11 mouse cellular contexts compared by ENCODE assay signal in genomic region chr7:19782645-19783044, GRCm38 (mm10). TPM values are rescaled to one million over a fixed set of nuclear protein-coding genes. Genes with fewer than 3 reads are reported as not detected.
DNase-seq lines count a peak whose midpoint lies in the region; ATAC-seq and TF ChIP-seq lines count a peak whose summit lies in the region.
"Had no signal": no experiment of that assay in that cellular context is flagged by ENCODE, and none has a peak within 500 bp of the region (broad histone marks: within the 10 kb centered on the region; RNA-seq: fewer than 3 reads in every experiment).

No protein-coding gene starts in this region.

- no peak for TF ChIP-seq POLR2A in bone marrow, adult 2 months (IDR thresholded peaks at IDR 0.05; ENCODE audit: borderline replicate concordance, control insufficient read depth, low read depth, low read length)
- no peak for TF ChIP-seq POLR2A in thymus, adult 2 months (IDR thresholded peaks at IDR 0.05; ENCODE audit: control insufficient read depth, extremely low read depth, insufficient read depth, low read length, poor library complexity)

- H3K27me3 ChIP-seq in heart, postnatal 0 days (ENCODE audit: control insufficient read depth, insufficient read depth, low read length): no peaks in the 10 kb centered on the region
- H3K27me3 ChIP-seq in midbrain, postnatal 0 days (ENCODE audit: insufficient read depth, low read length): no peaks in the 10 kb centered on the region
- H3K27me3 ChIP-seq in midbrain, embryonic 10.5 days (ENCODE audit: low read depth, poor library complexity, severe bottlenecking): no peaks in the 10 kb centered on the region
- H3K27me3 ChIP-seq in thymus, adult 2 months (ENCODE audit: control insufficient read depth, insufficient read depth, low read length): no peaks in the 10 kb centered on the region
- H3K27me3 ChIP-seq: heart, embryonic 15.5 days; limb, embryonic 15.5 days had no signal

- 90% methylated on average over 4 of the region's 4 CpGs for WGBS in heart, postnatal 0 days
- 94% methylated on average over 4 of the region's 4 CpGs for WGBS in midbrain, postnatal 0 days
- WGBS in midbrain, embryonic 10.5 days: 91% methylated on average over 4 of the region's 4 CpGs
- WGBS in bone marrow, adult 2 months: 88% methylated on average over 4 of the region's 4 CpGs
- 99% methylated on average over 4 of the region's 4 CpGs for WGBS in thymus, adult 2 months

- H3K9me3 ChIP-seq in heart, postnatal 0 days (replicated peaks; ENCODE audit: control insufficient read depth, low read length): no peaks in the 10 kb centered on the region
- H3K9me3 ChIP-seq in midbrain, postnatal 0 days (ENCODE audit: low read length): no peaks in the 10 kb centered on the region
- H3K9me3 ChIP-seq in midbrain, embryonic 10.5 days (replicated peaks): peaks cover 4% of the 10 kb centered on the region; the same call in 1 of the 2 replicates
- H3K9me3 ChIP-seq: heart, embryonic 15.5 days; limb, embryonic 15.5 days had no signal

- H3K27ac ChIP-seq in heart, postnatal 0 days (ENCODE audit: low read depth): no peak overlapping the region
- H3K27ac ChIP-seq in midbrain, postnatal 0 days (ENCODE audit: low read depth, low read length): no peak overlapping the region
- H3K27ac ChIP-seq in midbrain, embryonic 10.5 days (replicated peaks): no peak overlapping the region
- no peak overlapping the region for H3K27ac ChIP-seq in bone marrow, adult 2 months (ENCODE audit: control insufficient read depth, insufficient read depth, low read depth, low read length, poor library complexity)
- H3K27ac ChIP-seq in thymus, adult 2 months (ENCODE audit: control insufficient read depth, insufficient read depth, low read length): no peak overlapping the region
- H3K27ac ChIP-seq: heart, embryonic 15.5 days; limb, embryonic 15.5 days had no signal

- ATAC-seq in heart, postnatal 0 days (ENCODE audit: insufficient read depth, low read depth): peak; percentile 44; the same call in 1 of the 2 replicates
- no peak for ATAC-seq in midbrain, postnatal 0 days (ENCODE audit: low FRiP score)

- TF ChIP-seq EP300 in heart, postnatal 0 days (IDR thresholded peaks at IDR 0.05; ENCODE audit: low read depth): no peak

- TF ChIP-seq CTCF in heart, postnatal 0 days (IDR thresholded peaks at IDR 0.05; ENCODE audit: low read depth): peak; percentile 76
- peak; percentile 61 for TF ChIP-seq CTCF in midbrain, postnatal 0 days (IDR thresholded peaks at IDR 0.05)
- peak; percentile 25; the same call in 1 of the 2 replicates for TF ChIP-seq CTCF in bone marrow, adult 2 months (IDR thresholded peaks at IDR 0.05; ENCODE audit: control insufficient read depth, insufficient read depth, low read length)
- TF ChIP-seq CTCF in thymus, adult 2 months (IDR thresholded peaks at IDR 0.05; ENCODE audit: borderline replicate concordance, control insufficient read depth, extremely low read depth, insufficient read depth, low read length, poor library complexity): no peak

- no peak overlapping the region for H3K4me2 ChIP-seq in heart, postnatal 0 days (ENCODE audit: low read depth, low read length)
- H3K4me2 ChIP-seq in midbrain, postnatal 0 days (ENCODE audit: low read depth, low read length, poor library complexity, severe bottlenecking): no peak overlapping the region
- H3K4me2 ChIP-seq: heart, embryonic 15.5 days; limb, embryonic 15.5 days had no signal

- no peak for DNase-seq in heart, postnatal 0 days (ENCODE audit: low spot score)
- no peak for DNase-seq in heart, postnatal 25 days (ENCODE audit: low spot score)
- peak; percentile 23 for DNase-seq in midbrain, postnatal 0 days (ENCODE audit: low spot score)
- no peak for DNase-seq in midbrain, embryonic 10.5 days (ENCODE audit: low spot score)
- DNase-seq in lung, postnatal 36 days: peak; percentile 83
- no peak for DNase-seq in frontal cortex, adult 2 months (ENCODE audit: extremely low spot score in 1 of 2, low spot score in 1 of 2)
- no peak for DNase-seq in thymus, adult 2 months
- DNase-seq: spleen, adult 18-20 months had no signal

- intact Hi-C loops in heart, postnatal 25 days (cut with DNase I): no loop called here

- H3K4me1 ChIP-seq in heart, postnatal 0 days (ENCODE audit: control insufficient read depth, insufficient read depth): 0 out of 2 replicates have a peak, but pooled peaks cover 4% of the 10 kb centered on the region
- H3K4me1 ChIP-seq in midbrain, postnatal 0 days (ENCODE audit: insufficient read depth, low read length): no peaks in the 10 kb centered on the region
- H3K4me1 ChIP-seq in midbrain, embryonic 10.5 days: peaks cover 8% of the 10 kb centered on the region; the same call in 1 of the 2 replicates
- H3K4me1 ChIP-seq in bone marrow, adult 2 months (ENCODE audit: control insufficient read depth, insufficient read depth, low read length): no peaks in the 10 kb centered on the region
- H3K4me1 ChIP-seq in thymus, adult 2 months (replicated peaks; ENCODE audit: control insufficient read depth, insufficient read depth, low read length): 0 out of 2 replicates have a peak, but pooled peaks cover 4% of the 10 kb centered on the region
- H3K4me1 ChIP-seq: heart, embryonic 15.5 days had no signal

- no peak overlapping the region for H3K9ac ChIP-seq in heart, postnatal 0 days (replicated peaks; ENCODE audit: low read depth, low read length)
- no peak overlapping the region for H3K9ac ChIP-seq in midbrain, postnatal 0 days (replicated peaks; ENCODE audit: low read length, poor library complexity, severe bottlenecking)
- H3K9ac ChIP-seq: heart, embryonic 15.5 days; limb, embryonic 15.5 days had no signal

- H3K4me3 ChIP-seq in heart, postnatal 0 days (ENCODE audit: low read depth, low read length): no peak overlapping the region
- H3K4me3 ChIP-seq in midbrain, postnatal 0 days (ENCODE audit: low read depth, low read length): no peak overlapping the region
- no peak overlapping the region for H3K4me3 ChIP-seq in midbrain, embryonic 10.5 days
- no peak overlapping the region for H3K4me3 ChIP-seq in bone marrow, adult 2 months (replicated peaks; ENCODE audit: control insufficient read depth, low read depth, low read length)
- H3K4me3 ChIP-seq in thymus, adult 2 months (ENCODE audit: control insufficient read depth, insufficient read depth, low read length): no peak overlapping the region
- H3K4me3 ChIP-seq: heart, embryonic 15.5 days; limb, embryonic 15.5 days had no signal

- H3K36me3 ChIP-seq in heart, postnatal 0 days (replicated peaks; ENCODE audit: control insufficient read depth, insufficient read depth, low read length): no peaks in the 10 kb centered on the region
- no peaks in the 10 kb centered on the region for H3K36me3 ChIP-seq in midbrain, postnatal 0 days (ENCODE audit: insufficient read depth, low read length)
- no peaks in the 10 kb centered on the region for H3K36me3 ChIP-seq in midbrain, embryonic 10.5 days
- H3K36me3 ChIP-seq in thymus, adult 2 months (ENCODE audit: control insufficient read depth, insufficient read depth, low read length): no peaks in the 10 kb centered on the region
- H3K36me3 ChIP-seq: heart, embryonic 15.5 days; limb, embryonic 15.5 days had no signal

RNA-seq across cellular contexts. Expression of gene Bcam, which starts 11.8 kb away (rescaled TPM):
- 697 and 786 TPM in 2 replicates for total RNA-seq in heart, postnatal 0 days (2014; rRNA removed; ENCODE audit: low replicate concordance)
- 293 and 303 TPM in 2 replicates for polyA plus RNA-seq in heart, postnatal 0 days (2015; fragmentation: Nextera tagmentation; extraction: Ambion mirVana)
- 100 to 1,000 TPM; 220 to 229 TPM for total RNA-seq in heart, postnatal 25 days (2021)
- 32.6 and 33.5 TPM in 2 replicates for total RNA-seq in midbrain, postnatal 0 days (2014; rRNA removed)
- polyA plus RNA-seq in midbrain, postnatal 0 days (2015; fragmentation: Nextera tagmentation; extraction: Ambion mirVana): 18.7 and 22.0 TPM in 2 replicates
- polyA plus RNA-seq in midbrain, embryonic 10.5 days (2016; fragmentation: Nextera tagmentation; extraction: Ambion mirVana): 25.3 and 32.2 TPM in 2 replicates
- 0.79 and 4.5 TPM in 2 replicates for polyA plus RNA-seq in bone marrow, adult 2 months (2011; ENCODE audit: insufficient read depth, insufficient read length, low replicate concordance, missing spikeins)
- 22.2 and 23.0 TPM in 2 replicates for polyA plus RNA-seq in frontal cortex, adult 2 months (2012; rRNA removed)
- 36.4 and 55.5 TPM in 2 replicates for polyA plus RNA-seq in thymus, adult 2 months (2012; rRNA removed)

RNA-seq across cellular contexts. Expression of gene Cblc, which starts 14.0 kb away (rescaled TPM):
- 0.35 TPM in 1 of 2 replicates, not detected in the other for total RNA-seq in heart, postnatal 0 days (2014; rRNA removed; ENCODE audit: low replicate concordance)
- polyA plus RNA-seq in heart, postnatal 0 days (2015; fragmentation: Nextera tagmentation; extraction: Ambion mirVana): 0.36 and 0.37 TPM in 2 replicates
- under 1 TPM in 1 of 2 experiments, not detected in 1; 0.73 TPM for total RNA-seq in heart, postnatal 25 days (2021)
- total RNA-seq in midbrain, postnatal 0 days (2014; rRNA removed): 0.71 and 1.8 TPM in 2 replicates
- 0.70 and 1.2 TPM in 2 replicates for polyA plus RNA-seq in midbrain, postnatal 0 days (2015; fragmentation: Nextera tagmentation; extraction: Ambion mirVana)
- polyA plus RNA-seq in midbrain, embryonic 10.5 days (2016; fragmentation: Nextera tagmentation; extraction: Ambion mirVana): 0.62 and 0.70 TPM in 2 replicates
- not detected in 2 replicates for polyA plus RNA-seq in bone marrow, adult 2 months (2011; ENCODE audit: insufficient read depth, insufficient read length, low replicate concordance, missing spikeins)
- polyA plus RNA-seq in frontal cortex, adult 2 months (2012; rRNA removed): not detected in 2 replicates
- 2.4 and 2.8 TPM in 2 replicates for polyA plus RNA-seq in thymus, adult 2 months (2012; rRNA removed)

RNA-seq across cellular contexts. Expression of gene Nectin2, which starts 32.4 kb away (rescaled TPM):
- total RNA-seq in heart, postnatal 0 days (2014; rRNA removed; ENCODE audit: low replicate concordance): 76.5 and 81.3 TPM in 2 replicates
- 43.6 and 44.8 TPM in 2 replicates for polyA plus RNA-seq in heart, postnatal 0 days (2015; fragmentation: Nextera tagmentation; extraction: Ambion mirVana)
- 10 to 100 TPM; 31.1 to 31.9 TPM for total RNA-seq in heart, postnatal 25 days (2021)
- total RNA-seq in midbrain, postnatal 0 days (2014; rRNA removed): 62.6 and 75.3 TPM in 2 replicates
- 55.3 and 62.6 TPM in 2 replicates for polyA plus RNA-seq in midbrain, postnatal 0 days (2015; fragmentation: Nextera tagmentation; extraction: Ambion mirVana)
- polyA plus RNA-seq in midbrain, embryonic 10.5 days (2016; fragmentation: Nextera tagmentation; extraction: Ambion mirVana): 76.4 and 88.7 TPM in 2 replicates
- polyA plus RNA-seq in bone marrow, adult 2 months (2011; ENCODE audit: insufficient read depth, insufficient read length, low replicate concordance, missing spikeins): 1.9 and 4.7 TPM in 2 replicates
- 7.6 and 7.7 TPM in 2 replicates for polyA plus RNA-seq in frontal cortex, adult 2 months (2012; rRNA removed)
- 10.0 and 11.4 TPM in 2 replicates for polyA plus RNA-seq in thymus, adult 2 months (2012; rRNA removed)

RNA-seq across cellular contexts. Expression of gene Bcl3, which starts 39.9 kb away (rescaled TPM):
- 1.7 and 6.7 TPM in 2 replicates for total RNA-seq in heart, postnatal 0 days (2014; rRNA removed; ENCODE audit: low replicate concordance)
- polyA plus RNA-seq in heart, postnatal 0 days (2015; fragmentation: Nextera tagmentation; extraction: Ambion mirVana): 1.6 and 2.0 TPM in 2 replicates
- total RNA-seq in heart, postnatal 25 days (2021): 1 to 10 TPM; 3.0 to 3.9 TPM
- 0.55 and 0.66 TPM in 2 replicates for total RNA-seq in midbrain, postnatal 0 days (2014; rRNA removed)
- polyA plus RNA-seq in midbrain, postnatal 0 days (2015; fragmentation: Nextera tagmentation; extraction: Ambion mirVana): 0.93 and 1.3 TPM in 2 replicates
- 1.1 and 1.8 TPM in 2 replicates for polyA plus RNA-seq in midbrain, embryonic 10.5 days (2016; fragmentation: Nextera tagmentation; extraction: Ambion mirVana)
- 6.4 and 13.0 TPM in 2 replicates for polyA plus RNA-seq in bone marrow, adult 2 months (2011; ENCODE audit: insufficient read depth, insufficient read length, low replicate concordance, missing spikeins)
- 0.56 and 0.69 TPM in 2 replicates for polyA plus RNA-seq in frontal cortex, adult 2 months (2012; rRNA removed)
- polyA plus RNA-seq in thymus, adult 2 months (2012; rRNA removed): 54.4 and 67.2 TPM in 2 replicates

Comparison
In these comparisons a context has a peak if more than half of its experiments do, and no peak if none do; other contexts are left out.
1. DNase-seq: peak in midbrain, postnatal 0 days (single experiment) and lung, postnatal 36 days (single experiment); none in heart, postnatal 0 days (single experiment), heart, postnatal 25 days (single experiment), midbrain, embryonic 10.5 days (single experiment), frontal cortex, adult 2 months (0 of 2) and thymus, adult 2 months (single experiment).